Mouse (Mus musculus) telencephalon, adult 2 months (tissue): ENCODE measurements around the gene Ptpn3.

Experiments
- DNase-seq: peaks from one replicate; pipeline ENCODE4 v3.0.0-alpha.2; 2011; ENCODE audit warnings: low read depth, low spot score

Gene Ptpn3

DNA sequence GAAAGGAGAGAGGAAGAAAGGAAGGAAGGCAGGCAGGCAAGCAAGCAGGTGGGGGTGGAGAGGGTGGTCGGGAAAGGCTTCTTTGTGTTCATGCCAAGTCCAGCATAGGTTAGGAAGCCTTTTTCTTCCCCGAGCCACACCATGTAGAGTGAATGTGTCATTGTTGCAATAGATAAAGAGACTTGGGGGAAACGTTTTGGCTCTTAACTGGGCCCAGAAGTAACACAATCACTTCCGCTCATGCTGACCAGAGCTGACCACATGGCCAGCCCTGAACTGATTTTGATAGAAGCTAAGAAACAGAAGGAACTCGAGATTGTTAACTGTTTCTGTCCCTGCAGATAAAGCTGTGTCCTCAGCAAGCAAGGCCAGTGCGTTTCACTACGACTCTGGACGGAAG, 128.8 kb downstream of the Ptpn3 start:
- DNase-seq: no peak

DNA sequence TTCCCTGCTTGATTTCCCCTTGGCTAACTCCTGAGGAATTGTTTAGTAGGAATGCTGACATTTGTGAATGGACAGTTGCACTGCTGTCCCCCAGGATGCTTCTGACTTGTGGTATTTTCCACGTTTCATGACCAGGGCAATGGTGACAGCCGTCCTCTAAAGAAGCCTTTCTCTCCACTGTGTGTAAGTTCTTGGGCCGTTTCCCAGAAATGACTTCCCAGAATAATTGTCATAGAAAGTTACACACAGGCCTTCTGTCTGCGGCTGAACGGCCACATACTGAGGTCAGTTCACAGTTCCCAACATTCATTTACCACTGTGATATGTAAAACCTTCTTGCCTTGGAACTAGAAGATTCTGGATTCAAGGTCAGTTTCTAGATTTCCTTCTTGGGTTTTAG, 129.8 kb downstream of the Ptpn3 start:
- peak; percentile 51 for DNase-seq

DNA sequence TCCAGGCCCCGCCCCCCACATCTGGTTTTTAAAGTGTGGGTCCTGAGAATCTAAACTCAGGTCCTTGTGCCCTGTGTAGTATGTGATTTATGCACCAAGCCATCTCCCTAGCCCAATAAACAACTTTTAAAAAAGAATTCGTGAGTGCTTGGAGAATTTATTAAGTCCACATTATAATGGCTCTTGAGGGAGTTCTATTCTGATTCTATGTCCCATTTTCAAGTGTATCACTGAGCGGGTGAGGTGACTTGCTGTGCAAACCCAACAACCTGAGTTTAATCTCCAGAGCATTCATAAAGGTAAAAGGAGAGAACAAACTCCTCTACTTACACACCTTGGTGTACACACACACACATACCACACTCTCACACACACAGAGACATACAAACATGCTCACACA, 133.0 kb downstream of the Ptpn3 start:
- DNase-seq: no peak

- no peak for DNase-seq
Measured at GRCm38 (mm10) chr4:57168277-57168676, 133.4 kb downstream of the Ptpn3 start.

DNA sequence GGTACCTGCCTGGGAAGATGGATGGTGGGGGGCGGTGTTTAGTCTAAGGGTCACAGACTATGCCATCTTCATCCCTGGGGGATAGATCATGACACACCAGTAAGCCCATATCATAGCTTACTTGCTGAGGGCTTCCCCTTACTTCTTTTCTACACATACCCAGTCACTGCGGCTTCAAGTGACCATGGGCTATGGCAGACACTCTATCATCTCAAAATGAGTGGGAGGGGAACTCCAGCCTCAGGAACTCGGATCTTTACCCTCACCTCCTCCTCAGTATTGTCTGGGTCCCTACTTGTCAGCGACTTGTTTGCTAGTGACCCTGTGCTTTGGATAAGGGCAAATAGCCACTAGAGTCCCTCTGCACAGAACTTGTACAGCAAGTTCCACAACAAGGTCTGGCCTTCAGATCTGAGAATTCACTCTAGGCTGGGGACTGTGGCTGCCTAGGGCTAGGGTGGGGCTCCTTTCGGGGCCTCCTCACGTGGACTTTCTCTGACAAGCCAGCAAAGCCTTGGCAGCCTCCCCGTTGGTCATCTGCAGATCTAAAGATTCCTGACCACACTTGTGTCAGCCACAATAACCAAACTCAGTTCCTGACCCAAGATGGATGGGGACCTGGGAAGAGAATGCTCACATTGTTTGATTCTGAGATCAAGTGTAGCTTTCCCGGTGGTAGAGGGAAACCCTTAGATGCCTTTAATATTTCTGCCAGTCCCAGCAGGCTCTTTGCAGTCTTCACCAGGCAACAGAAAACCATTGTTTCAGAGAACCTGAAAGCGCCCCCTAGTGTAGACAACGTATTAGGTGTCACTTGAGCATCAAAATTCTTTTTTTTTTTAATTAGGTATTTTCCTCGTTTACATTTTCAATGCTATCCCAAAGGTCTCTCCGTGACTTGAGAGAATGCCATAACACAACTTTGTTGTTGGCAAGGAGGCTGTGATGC, 134.4 kb downstream of the Ptpn3 start:
- no peak for DNase-seq

- DNase-seq: no peak
Measured at GRCm38 (mm10) chr4:57165654-57166053, 136.0 kb downstream of the Ptpn3 start.

DNA sequence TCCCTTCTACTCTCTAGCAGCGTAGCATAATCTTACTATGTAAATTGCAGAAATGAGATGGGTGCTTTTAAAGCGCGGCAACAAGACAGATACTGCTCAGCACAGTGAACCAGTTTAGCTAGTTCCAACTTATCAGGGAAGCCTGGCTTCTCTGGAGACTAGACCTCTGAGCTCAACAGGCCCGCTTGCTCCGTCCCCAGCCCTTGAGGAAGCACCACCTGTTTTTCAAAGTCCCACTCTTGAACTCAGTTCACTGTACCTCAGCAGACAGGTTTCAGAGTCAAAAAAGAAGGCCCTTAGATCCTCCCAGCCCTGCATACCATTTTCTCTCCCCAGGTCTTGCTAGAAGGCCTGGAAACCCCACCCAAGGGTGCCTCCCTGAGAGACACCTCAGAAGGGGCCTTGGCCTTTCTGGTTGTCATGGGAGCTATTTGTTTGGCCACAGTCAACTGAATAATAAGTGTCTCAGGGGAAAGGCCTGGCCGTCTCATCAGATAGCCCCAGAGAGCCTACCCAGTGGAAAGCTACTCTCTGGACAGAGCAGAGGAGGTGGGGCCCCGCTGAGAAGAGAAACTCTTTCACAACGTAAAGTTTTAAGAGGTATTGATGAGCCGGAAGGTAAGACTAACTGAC, 136.9 kb downstream of the Ptpn3 start:
- no peak for DNase-seq

GRCm38 (mm10) chr4:57162789-57163722, 138.6 kb downstream of the Ptpn3 start:
- DNase-seq: no peak

DNA sequence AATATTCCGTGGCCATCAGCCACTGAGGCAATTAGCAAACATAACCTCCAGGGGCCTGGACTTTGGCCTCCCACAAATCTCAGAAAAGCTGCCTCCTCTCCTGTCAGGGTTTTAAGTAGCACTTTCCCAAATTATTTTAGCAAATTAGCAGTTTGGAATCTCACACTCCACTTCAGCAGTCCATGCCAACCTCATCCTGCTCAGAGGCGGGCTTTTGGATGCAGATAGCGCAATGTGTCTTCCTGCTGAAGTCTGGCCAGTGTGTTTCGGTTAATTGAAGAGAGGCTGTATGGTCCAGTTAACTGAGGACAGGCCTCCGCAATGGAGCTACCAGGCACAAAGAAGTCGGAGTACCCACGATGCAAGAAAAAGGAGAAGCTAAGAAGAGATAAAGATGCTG, 141.1 kb downstream of the Ptpn3 start:
- DNase-seq: no peak

- no peak for DNase-seq
Measured at GRCm38 (mm10) chr4:57156549-57157169, 145.0 kb downstream of the Ptpn3 start.

DNA sequence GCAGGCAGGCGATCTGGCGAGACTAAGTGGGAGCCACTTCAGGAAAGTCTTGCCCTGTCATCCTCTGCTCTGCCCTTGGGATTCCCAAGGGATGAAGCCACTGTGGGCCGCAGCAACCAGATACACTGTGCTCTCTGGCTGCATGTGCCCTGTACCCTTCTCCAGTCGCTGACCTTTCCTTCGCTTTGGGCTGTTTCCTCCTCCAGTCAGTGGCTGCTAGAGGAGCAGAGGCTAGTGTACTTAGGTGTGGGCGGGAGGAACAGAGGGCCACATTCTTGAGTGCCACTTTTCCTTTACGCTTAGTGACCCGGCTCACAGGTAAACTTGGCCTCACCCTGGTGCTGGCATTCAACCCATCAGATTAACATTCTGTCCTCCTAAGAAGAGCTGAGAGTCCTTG, 147.8 kb downstream of the Ptpn3 start:
- no peak for DNase-seq

- no peak for DNase-seq
Measured at GRCm38 (mm10) chr4:57153068-57153835, 148.4 kb downstream of the Ptpn3 start.

DNA sequence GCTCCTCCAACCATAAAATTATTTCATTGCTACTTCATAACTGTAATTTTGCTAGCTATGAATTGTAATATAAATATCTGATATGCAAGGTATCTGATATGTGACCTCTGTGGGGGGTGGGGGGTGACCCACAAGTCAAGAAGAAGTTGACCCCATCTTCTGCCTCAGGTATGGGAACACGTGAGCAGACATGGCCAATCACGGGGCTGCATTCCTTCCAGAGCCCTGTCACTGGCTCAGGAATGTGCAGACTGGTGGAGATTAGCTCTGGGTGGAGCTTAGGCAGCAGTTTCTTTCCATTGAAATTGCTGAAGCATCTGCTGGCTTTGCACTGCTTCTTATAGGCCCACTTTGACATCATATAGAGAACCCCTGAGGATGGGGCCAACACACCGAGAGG, 153.5 kb downstream of the Ptpn3 start:
- no peak for DNase-seq

DNA sequence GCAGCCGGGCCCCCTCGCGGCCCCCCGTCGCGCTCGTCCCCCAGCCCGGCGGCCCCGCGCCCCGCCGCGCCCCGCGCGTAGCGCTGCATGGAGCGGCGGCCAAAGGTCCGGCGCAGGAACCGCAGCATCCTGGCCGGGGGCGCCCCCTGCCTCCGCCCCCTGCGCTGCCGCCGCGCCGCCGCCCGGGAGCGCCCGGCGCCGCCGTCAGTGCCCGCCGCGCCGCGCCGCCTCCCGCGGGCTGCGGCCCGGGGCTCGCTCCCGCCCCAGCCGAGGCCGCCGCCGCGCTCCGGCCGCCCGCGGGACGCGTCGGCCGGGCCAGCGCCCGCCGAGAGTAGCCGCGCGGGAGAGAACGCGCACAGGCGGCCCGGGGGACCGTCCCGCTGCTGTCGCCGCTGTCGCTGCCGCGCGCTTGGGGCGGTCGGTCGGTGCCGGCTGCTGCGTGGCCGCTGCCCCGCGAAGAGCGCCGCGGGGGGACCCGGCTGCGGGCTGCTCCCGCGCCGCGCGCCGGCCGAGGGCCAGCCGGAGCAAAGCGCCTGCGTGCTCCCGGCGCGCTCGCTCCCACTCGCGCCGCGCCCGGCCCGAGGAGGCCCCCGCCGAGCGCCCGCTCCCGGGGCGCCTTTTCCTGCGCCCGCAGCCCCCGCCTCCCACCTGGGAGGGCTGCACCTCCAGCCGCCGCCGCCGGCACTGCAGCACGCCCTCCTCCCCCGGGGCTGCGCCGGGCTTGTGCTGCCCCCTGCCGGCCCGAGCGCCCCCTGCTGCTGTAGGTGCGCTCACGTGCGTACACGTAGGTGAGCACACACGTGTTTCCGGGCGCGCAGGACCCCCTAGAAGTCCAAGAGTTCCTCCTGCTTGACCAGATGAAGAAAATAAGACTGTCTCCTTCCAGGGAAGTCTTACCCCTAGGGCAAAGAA, 158.4 kb downstream of the Ptpn3 start, which contains the start of gene Epb41l4b:
TSS of gene Epb41l4b (minus strand) at position 412 of the 912 bp plus-strand sequence.
- DNase-seq: peak; percentile 34

GRCm38 (mm10) chr4:57142374-57143025, 159.1 kb downstream of the Ptpn3 start:
- no peak for DNase-seq

DNA sequence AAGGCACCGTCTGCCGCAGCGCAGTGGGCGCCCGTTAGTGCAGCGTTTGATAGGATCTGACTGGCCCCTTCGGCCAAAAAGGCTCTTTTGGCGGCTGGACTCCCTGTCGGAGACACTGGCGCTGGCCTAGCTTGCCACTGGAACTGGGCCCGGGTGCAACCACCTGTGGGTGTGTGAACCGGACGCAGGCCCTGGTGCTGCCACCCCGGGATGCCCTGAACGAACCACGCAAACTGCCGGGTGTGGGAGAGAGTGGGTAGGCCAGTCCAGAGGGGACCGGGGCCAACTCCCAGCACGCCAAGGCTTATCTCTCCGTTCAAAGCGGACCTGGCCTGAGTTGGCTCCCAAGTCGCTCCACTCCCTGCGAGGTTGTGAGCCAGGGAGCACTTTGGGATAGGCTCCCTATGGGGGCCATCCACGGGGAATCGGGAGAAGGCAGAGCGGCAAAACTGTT, 159.7 kb downstream of the Ptpn3 start:
- DNase-seq: no peak

GRCm38 (mm10) chr4:57140992-57141717, 160.5 kb downstream of the Ptpn3 start:
- DNase-seq: no peak
